Mouse (Mus musculus): ENCODE measurements at regions not wholly inside any gene's neighbourhood (a gene's known extent, or its start where the extent isn't known, plus 50 kb on each side); places are given as distances from the start of the nearest gene placed in this dataset.

DNA sequence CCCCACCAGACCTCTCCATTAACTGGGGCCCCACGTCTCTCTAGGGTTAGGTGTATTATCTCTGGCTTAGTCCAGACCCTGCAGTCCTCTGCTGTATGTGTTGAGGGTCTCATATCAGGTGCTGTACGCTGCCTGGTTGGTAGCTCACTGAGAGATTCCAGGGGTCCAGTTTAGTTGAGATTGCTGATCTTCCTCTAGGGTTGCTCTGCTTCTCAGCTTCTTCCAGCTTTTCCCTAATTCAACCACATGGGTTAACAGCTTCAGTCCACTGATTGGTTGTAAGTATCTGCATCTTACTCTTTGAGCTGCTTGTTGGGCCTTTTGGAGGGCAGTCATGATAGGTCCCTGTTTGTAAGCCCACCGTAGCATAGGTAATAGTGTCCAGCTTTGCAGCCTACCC lies 425.1 kb downstream of the Gm11232 start:
- TF ChIP-seq CTCF (IDR thresholded peaks at IDR 0.05; ENCODE audit: control insufficient read depth, insufficient read depth, low read length) (no peak), POLR2A (IDR thresholded peaks at IDR 0.05; ENCODE audit: borderline replicate concordance, control insufficient read depth, low read depth, low read length) (no peak)

Data from bone marrow, adult 2 months (tissue).